Mouse (Mus musculus) embryonic facial prominence, embryonic 15.5 days (tissue): ENCODE measurements around the gene Sh3glb2. TPM values are rescaled to one million over a fixed set of nuclear protein-coding genes. Genes with fewer than 3 reads are reported as not detected.
A peak's percentile ranks its signal among the peaks of the same experiment; 100 is the strongest.

Experiments used
- ATAC-seq: fragments of 200-750 bp; cut with Nextera tagmentation; 2 replicates; pipeline ENCODE4 v1.8.0; 2017; ENCODE audit warnings: low read depth, moderate TSS enrichment; ENCODE audit not compliant: insufficient number of reproducible peaks, low FRiP score, low TSS enrichment
- H3K27ac ChIP-seq: fragments of 300-500 bp; sonication (generic); replicated peaks from 2 replicates; pipeline ENCODE4 v1.5.1; 2015; ENCODE audit warnings: mild to moderate bottlenecking, inconsistent platforms
- H3K27me3 ChIP-seq: fragments of 300-500 bp; sonication (generic); 2 replicates; pipeline ENCODE4 v1.6.1; 2015; ENCODE audit warnings: inconsistent platforms
- H3K36me3 ChIP-seq: fragments of 300-500 bp; sonication (generic); 2 replicates; pipeline ENCODE4 v1.6.1; 2015; ENCODE audit warnings: mild to moderate bottlenecking, inconsistent platforms
- H3K4me1 ChIP-seq: fragments of 300-500 bp; sonication (generic); 2 replicates; pipeline ENCODE4 v1.6.1; 2015; ENCODE audit warnings: inconsistent platforms
- H3K4me2 ChIP-seq: fragments of 300-500 bp; sonication (generic); replicated peaks from 2 replicates; pipeline ENCODE4 v1.6.1; 2015; ENCODE audit warnings: mild to moderate bottlenecking, inconsistent platforms
- H3K4me3 ChIP-seq: fragments of 300-500 bp; sonication (generic); replicated peaks from 2 replicates; pipeline ENCODE4 v1.5.1; 2015; ENCODE audit warnings: mild to moderate bottlenecking, inconsistent platforms
- H3K9ac ChIP-seq: fragments of 300-500 bp; sonication (generic); 2 replicates; pipeline ENCODE4 v1.6.1; 2015; ENCODE audit warnings: inconsistent platforms
- H3K9me3 ChIP-seq: fragments of 300-500 bp; sonication (generic); replicated peaks from 2 replicates; pipeline ENCODE4 v1.6.1; 2016; ENCODE audit warnings: inconsistent platforms
- WGBS: fragments of 180-500 bp; shearing (Covaris S2); methylation state at CpG from one replicate; pipeline ENCODE4 v1.1.7; 2015; 5-methylcytosine and 5-hydroxymethylcytosine counted together
- polyA plus RNA-seq: library from polyadenylated mRNA; unstranded; fragments of >200 nt; fragmentation: Nextera tagmentation; extraction: Ambion mirVana; gene quantifications from 2 replicates; pipeline ENCODE4 v1.2.1, GENCODE M21; 2015

Gene Sh3glb2
- polyA plus RNA-seq, 1 experiment from 2014 or later: 114 TPM

DNA sequence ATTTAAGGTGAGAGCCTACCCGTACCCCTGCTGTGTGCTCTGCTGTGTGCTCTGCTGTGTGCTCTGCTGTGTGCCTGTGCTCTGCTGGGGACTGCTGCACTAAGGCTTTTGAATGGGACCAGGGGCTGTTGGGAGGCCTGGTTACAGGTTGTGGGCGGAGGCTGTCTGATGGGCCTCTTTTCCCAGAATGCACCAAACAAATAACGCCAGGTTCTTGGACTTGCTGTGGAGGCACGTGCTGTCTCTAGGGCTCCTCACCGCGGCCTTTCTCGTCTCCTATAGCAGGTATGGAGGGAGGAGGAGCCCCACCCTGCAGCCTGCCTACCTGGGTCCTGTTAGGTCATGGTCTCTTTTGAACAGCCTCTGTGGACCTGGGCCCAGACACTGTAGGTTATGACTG, 37.1 kb upstream of the Sh3glb2 start:
- no peaks in the 10 kb centered on the region for H3K27me3 ChIP-seq
- peaks cover 45% of the 10 kb centered on the region for H3K36me3 ChIP-seq
- no peak overlapping the region for H3K4me2 ChIP-seq
- 84% methylated on average over 7 of the region's 7 CpGs for WGBS
- H3K27ac ChIP-seq: no peak overlapping the region
- H3K9me3 ChIP-seq: no peaks in the 10 kb centered on the region
- peaks cover 26% of the 10 kb centered on the region for H3K4me1 ChIP-seq
- no peak overlapping the region for H3K9ac ChIP-seq
- H3K4me3 ChIP-seq: no peak overlapping the region
- no peak for ATAC-seq

DNA sequence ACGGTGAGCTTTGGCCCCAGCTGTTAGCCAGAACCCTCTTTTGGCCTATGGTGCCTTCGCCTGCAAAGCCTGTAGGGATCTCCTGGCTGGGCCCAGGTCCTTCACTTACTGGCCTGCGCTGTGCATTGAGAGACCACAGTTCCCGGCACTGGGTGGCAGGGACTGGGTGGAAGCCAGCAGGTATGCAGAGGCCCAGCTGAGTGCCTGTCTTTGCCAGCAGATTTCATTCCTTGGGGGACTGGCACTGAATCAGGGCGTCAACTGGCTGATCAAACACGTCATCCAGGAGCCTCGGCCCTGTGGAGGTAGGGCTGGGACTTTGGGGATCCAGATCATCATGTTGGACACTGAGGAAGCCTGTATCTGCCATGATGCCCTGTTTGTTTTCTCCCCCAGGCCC, 36.6 kb upstream of the Sh3glb2 start:
- no peaks in the 10 kb centered on the region for H3K9me3 ChIP-seq
- WGBS: 88% methylated on average over 7 of the region's 7 CpGs
- H3K36me3 ChIP-seq: peaks cover 40% of the 10 kb centered on the region
- no peak overlapping the region for H3K27ac ChIP-seq
- ATAC-seq: no peak
- H3K4me3 ChIP-seq: no peak overlapping the region
- peaks cover 27% of the 10 kb centered on the region for H3K4me1 ChIP-seq
- H3K9ac ChIP-seq: no peak overlapping the region
- H3K27me3 ChIP-seq: no peaks in the 10 kb centered on the region
- no peak overlapping the region for H3K4me2 ChIP-seq

DNA sequence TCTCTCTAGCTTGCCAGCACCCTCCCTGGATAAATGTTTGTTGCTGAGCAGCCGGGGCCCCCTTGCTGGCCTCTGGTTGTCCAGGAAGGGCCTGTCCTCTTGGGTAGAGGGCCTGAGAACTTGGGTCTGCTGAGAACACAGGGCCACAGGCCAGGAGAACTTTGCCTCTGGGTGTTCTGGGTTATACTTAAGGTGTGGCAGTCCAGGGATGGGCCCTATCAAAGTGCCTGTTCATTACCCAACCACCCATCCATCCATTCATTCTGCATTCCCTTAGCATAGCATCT, 34.2 kb upstream of the Sh3glb2 start:
- H3K27ac ChIP-seq: peak overlapping the region; percentile 90
- no peak for ATAC-seq
- 60% methylated on average over 1 of the region's 1 CpGs for WGBS

DNA sequence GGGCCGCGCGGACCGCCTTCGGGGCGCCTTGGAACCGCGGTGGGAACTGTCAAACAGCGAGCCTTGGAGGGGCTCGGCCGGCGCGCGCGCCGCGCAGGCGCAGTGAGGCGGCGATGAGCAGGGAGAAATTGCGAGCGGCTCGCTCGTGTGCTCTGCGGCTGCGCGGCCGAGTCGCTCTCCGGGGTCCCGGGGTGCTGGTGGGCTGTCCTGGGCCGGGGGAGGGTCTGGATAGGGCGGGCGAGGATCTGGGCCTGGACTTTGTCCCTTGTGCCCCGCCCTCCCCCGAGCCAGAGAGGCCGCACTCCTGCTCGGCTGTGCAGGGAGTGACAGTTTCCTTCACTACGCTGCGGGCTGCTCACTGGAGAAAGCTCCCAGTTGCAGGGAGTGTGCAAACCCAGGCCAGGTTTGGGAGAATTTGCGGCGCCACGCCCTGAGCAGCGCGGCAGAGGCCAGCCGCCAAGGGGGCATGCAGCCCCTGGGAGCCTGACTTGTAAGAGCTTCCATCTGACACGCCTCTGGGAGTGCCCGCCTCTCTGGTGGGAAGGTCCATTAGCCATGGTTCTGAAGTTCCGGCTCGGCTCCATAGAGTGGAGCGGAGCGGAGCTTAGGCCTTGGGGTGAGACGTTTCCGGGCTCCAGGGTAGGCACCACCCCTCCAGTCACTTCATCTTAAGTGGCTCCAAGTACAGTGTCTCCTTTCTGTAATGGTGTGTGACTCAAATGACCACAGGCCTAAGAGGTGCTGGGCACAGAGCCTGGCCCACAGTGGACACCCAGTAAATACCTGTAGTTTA, 33.6 kb upstream of the Sh3glb2 start:
- Histone ChIP-seq H3K36me3 (peaks cover 17% of the 10 kb centered on the region), H3K9me3 (no peaks in the 10 kb centered on the region), H3K27me3 (no peaks in the 10 kb centered on the region), H3K4me3 (peak overlapping the region; percentile 96), H3K27ac (peak overlapping the region; percentile 90), H3K9ac (peak overlapping the region; percentile 55), H3K4me2 (peak overlapping the region; percentile 92), H3K4me1 (peaks cover 23% of the 10 kb centered on the region)
- under 1% methylated on average over 52 of the region's 54 CpGs for WGBS
- ATAC-seq: peak; percentile 79

More for the DNA sequence above, 34.2 kb upstream of the Sh3glb2 start:
- peak overlapping the region; percentile 55 for H3K9ac ChIP-seq
- peaks cover 23% of the 10 kb centered on the region for H3K4me1 ChIP-seq
- H3K27me3 ChIP-seq: no peaks in the 10 kb centered on the region
- peak overlapping the region; percentile 96 for H3K4me3 ChIP-seq
- peaks cover 19% of the 10 kb centered on the region for H3K36me3 ChIP-seq
- no peaks in the 10 kb centered on the region for H3K9me3 ChIP-seq
- H3K4me2 ChIP-seq: peak overlapping the region; percentile 92

DNA sequence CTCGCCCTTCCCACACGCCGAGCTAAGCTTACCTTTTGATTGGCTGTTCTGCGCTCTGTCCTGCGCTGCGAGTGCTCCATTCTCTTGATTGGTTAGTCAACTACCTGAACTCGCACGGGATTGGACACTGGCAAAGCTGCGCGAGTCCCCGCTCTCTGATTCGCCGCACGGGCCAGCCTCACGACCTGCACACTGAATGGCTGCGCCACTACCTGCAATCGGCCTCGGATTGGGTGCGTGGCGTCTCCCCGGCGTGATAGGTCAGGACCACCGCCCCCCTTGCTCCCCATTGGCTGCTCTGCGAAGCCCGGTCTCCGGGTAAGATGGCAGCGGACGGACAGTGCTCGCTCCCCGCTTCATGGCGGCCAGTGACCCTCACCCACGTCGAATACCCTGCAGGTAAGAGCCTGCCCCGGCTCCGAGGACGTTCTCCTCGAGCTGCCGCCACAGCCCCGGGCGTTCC, 33.0 kb upstream of the Sh3glb2 start, which contains the start of gene Dolpp1:
Dolpp1 (plus strand) TSS at position 141 of the 463 bp plus-strand sequence.
- peak within 1 kb of the TSS; percentile 90 for H3K27ac ChIP-seq
- WGBS: under 1% methylated on average over 40 of the region's 40 CpGs
- no peaks in the 10 kb centered on the region for H3K9me3 ChIP-seq
- H3K27me3 ChIP-seq: no peaks in the 10 kb centered on the region
- H3K4me3 ChIP-seq: peak within 1 kb of the TSS; percentile 96
- peaks cover 11% of the 10 kb centered on the region for H3K36me3 ChIP-seq
- peak within 1 kb of the TSS; percentile 92 for H3K4me2 ChIP-seq
- H3K4me1 ChIP-seq: peaks cover 23% of the 10 kb centered on the region
- H3K9ac ChIP-seq: peak within 1 kb of the TSS; percentile 55
- ATAC-seq: peak; percentile 99

DNA sequence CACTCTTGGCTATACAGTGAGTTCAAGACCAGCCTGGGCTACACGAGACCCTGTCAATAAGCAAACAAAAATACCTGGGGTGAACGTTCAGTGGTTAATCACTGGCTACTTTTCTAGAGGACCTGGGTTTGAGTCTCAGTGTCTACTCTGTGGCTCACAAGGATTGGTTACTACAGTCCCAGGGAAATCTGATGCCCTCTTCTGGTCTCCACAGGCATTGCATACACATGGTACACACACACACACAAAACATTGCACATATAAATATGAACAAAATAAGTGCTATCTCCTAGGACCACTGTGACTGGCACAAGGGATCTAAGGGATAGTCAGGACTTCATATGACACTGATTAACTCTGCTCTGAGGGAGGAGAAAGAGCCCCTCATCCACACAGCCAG, 29.9 kb upstream of the Sh3glb2 start:
- Histone ChIP-seq H3K4me2 (no peak overlapping the region), H3K4me1 (peaks cover 21% of the 10 kb centered on the region), H3K4me3 (no peak overlapping the region), H3K27me3 (no peaks in the 10 kb centered on the region), H3K36me3 (peaks cover 19% of the 10 kb centered on the region), H3K9me3 (no peaks in the 10 kb centered on the region), H3K27ac (no peak overlapping the region), H3K9ac (no peak overlapping the region)
- no peak for ATAC-seq
- 88% methylated on average over 2 of the region's 2 CpGs for WGBS

DNA sequence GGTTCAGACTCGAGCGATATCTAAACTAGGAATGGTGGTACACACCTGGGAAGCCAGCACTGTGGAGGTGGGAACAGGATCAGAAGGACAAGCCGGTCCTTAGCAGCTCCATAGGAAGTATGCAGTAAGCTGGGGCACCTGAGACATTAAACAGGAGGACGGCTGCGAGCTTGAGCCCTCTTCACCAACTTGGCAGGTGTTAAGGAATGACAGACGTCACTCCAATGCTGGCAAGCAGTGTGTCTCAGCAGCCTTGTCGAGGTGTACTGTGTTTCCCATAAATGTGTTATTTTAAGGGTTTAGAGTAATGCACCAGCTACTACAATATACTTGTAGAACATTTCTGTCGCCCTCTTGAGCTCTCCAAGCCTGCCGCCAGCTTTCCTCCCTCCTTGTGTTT, 27.8 kb upstream of the Sh3glb2 start:
- Histone ChIP-seq H3K36me3 (peaks cover 39% of the 10 kb centered on the region), H3K27ac (no peak overlapping the region), H3K4me1 (peaks cover 8% of the 10 kb centered on the region), H3K9me3 (no peaks in the 10 kb centered on the region), H3K9ac (no peak overlapping the region), H3K4me3 (no peak overlapping the region), H3K4me2 (no peak overlapping the region), H3K27me3 (no peaks in the 10 kb centered on the region)
- 81% methylated on average over 9 of the region's 9 CpGs for WGBS
- no peak for ATAC-seq

DNA sequence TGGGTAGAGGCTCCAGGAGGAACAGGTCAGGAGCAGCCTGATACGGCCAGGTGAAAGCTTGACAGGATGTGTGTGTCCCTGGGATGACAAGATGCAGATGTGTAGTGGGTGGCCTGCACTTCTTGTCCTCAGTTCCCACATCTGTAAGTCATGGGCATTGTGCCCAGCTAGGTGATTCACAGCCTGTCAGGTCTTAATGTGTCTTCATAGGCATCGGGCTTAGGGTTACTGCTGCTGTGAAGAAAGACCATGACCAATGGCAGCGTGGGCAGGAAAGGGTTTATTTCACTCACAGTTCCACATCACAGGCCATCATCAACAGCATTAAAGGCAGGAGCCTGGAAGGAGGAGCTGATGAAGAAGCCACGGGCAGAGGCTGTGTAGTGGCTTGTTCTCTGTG, 26.5 kb upstream of the Sh3glb2 start:
- H3K4me2 ChIP-seq: no peak overlapping the region
- H3K27ac ChIP-seq: no peak overlapping the region
- no peaks in the 10 kb centered on the region for H3K4me1 ChIP-seq
- no peaks in the 10 kb centered on the region for H3K27me3 ChIP-seq
- H3K9ac ChIP-seq: no peak overlapping the region
- H3K9me3 ChIP-seq: no peaks in the 10 kb centered on the region
- WGBS: 72% methylated on average over 4 of the region's 4 CpGs
- H3K4me3 ChIP-seq: no peak overlapping the region
- peaks cover 51% of the 10 kb centered on the region for H3K36me3 ChIP-seq
- no peak for ATAC-seq

DNA sequence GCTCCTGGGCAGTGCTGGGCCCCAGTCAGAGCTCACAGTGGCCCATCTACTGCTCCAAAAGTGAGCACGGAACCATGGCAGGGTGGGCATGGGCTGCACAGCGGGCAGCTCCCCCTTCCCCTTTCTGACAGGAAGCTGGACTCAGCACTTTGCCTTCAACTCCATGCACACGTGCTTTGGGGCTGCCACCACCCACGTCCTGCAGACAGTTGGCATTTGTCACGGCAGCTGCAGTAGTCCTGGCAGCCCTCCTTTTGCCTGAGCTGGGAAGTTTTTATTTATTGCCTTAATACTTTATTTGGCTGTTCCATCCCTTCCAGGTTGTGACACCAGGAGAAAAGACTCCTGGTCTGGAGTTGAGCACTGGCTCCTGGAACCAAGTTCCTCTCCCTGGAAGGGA, 25.7 kb upstream of the Sh3glb2 start:
- Histone ChIP-seq H3K4me2 (no peak overlapping the region), H3K36me3 (peaks cover 57% of the 10 kb centered on the region), H3K9ac (no peak overlapping the region), H3K4me1 (no peaks in the 10 kb centered on the region), H3K27ac (no peak overlapping the region), H3K9me3 (no peaks in the 10 kb centered on the region), H3K27me3 (no peaks in the 10 kb centered on the region), H3K4me3 (no peak overlapping the region)
- ATAC-seq: no peak
- WGBS: 80% methylated on average over 5 of the region's 5 CpGs

DNA sequence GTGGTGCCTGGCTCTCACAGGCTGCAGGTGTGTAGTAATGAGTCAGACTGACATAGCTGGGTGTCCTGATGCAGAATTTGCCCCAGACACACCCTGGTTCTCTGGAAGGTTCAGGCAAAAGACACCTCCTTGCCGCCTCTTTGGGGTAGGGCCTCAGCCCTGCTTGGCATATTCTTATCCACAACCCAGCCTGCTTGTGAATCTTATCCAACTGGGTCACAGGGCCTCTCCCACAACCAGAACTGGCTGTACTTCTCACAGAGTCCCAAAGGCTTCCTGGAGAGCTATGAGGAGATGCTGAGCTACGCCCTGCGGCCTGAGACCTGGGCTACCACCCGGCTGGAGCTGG, 22.2 kb upstream of the Sh3glb2 start:
- Histone ChIP-seq H3K27me3 (no peaks in the 10 kb centered on the region), H3K9ac (no peak overlapping the region), H3K9me3 (no peaks in the 10 kb centered on the region), H3K4me1 (no peaks in the 10 kb centered on the region), H3K4me2 (no peak overlapping the region), H3K27ac (no peak overlapping the region), H3K4me3 (no peak overlapping the region), H3K36me3 (peaks cover 89% of the 10 kb centered on the region)
- 81% methylated on average over 4 of the region's 4 CpGs for WGBS
- ATAC-seq: no peak

DNA sequence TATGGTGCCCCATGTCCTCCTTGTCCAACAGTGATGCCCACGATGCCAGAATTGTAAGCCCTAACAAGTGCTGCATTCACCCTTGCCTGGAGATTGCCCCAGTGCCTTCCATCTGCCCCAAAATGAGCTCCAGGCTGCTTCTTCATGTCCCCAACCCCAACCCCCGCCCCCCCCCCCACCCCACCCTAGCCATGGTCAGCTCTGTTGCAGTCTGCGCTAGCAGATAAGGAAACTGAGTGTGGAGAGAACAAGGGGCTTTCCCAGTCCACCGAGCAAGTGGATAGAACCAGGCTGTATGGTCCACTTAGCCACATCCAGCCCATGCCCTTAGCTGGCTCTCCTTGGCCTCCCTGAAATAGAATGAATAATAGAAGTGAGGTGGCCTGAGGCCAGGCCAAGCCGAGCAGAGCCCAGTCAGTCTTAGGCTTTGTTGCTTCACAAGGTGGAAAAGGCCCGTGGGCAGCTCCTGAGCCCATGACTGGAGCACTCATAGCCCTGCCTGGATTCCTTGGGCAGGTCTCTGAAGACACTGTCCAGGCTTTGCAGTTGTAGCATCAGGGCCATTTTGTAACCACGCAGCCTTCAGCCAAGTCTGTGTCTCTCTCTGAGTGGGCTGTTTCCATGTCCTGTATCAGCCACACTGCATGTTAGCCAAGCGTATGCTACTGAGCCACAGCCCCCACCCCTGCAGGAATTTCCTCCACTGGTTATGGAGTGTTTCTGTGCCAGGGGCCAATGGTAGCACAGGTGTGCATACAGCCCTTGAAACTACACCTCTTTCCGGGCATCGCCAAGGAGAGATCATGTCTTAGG, 21.6 kb upstream of the Sh3glb2 start:
- Histone ChIP-seq H3K9me3 (no peaks in the 10 kb centered on the region), H3K36me3 (peaks cover 94% of the 10 kb centered on the region), H3K27me3 (no peaks in the 10 kb centered on the region), H3K9ac (no peak overlapping the region), H3K4me1 (no peaks in the 10 kb centered on the region; the same call in 1 of the 2 replicates), H3K27ac (no peak overlapping the region), H3K4me2 (no peak overlapping the region), H3K4me3 (no peak overlapping the region)
- WGBS: 87% methylated on average over 10 of the region's 10 CpGs
- ATAC-seq: no peak
